ENCODE assay signal across 14 mouse cellular contexts in the genomic region with DNA sequence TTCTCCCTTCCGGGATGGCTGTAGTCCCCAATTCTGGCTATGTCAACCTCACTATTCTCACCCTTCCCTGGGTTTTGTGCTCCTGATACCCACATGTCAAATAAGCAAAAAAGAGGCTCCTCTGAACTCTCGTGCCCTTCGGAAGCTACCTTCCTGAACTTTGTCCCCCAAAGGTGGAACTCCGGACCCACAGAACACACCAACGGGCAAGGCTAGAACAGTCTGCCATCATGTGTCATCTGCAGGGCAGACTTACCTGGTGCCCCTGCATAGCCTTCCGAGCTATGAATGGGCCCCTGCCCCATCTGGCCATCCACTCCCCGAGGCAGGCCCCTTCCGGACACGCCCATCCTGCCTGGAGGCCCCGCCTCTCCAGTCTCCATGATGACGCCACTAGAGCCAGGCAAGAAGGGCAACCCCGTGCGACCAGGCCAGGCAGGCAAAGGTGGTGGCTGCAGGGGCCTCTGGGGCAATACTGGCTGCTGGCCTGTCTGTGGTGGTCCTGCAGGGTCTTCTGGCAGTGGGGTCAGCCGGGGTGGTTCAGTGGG. TPM values are rescaled to one million over a fixed set of nuclear protein-coding genes. Genes with fewer than 3 reads are reported as not detected.
DNase-seq lines count a peak whose midpoint lies in the region; ATAC-seq and TF ChIP-seq lines count a peak whose summit lies in the region.
"Had no signal": no experiment of that assay in that cellular context is flagged by ENCODE, and none has a peak within 500 bp of the region (broad histone marks: within the 10 kb centered on the region; RNA-seq: fewer than 3 reads in every experiment).

No protein-coding gene starts in this region.

- H3K36me3 ChIP-seq in erythroblast, embryonic 14.5 days (ENCODE audit: control insufficient read depth) = peaks cover 92% of the 10 kb centered on the region
- peaks cover 59% of the 10 kb centered on the region for H3K36me3 ChIP-seq in megakaryocyte, embryonic 14.5 days (replicated peaks; ENCODE audit: low read length)
- H3K36me3 ChIP-seq in liver, embryonic 11.5 days (ENCODE audit: control insufficient read depth, insufficient read depth, low read length) = peaks cover 3% of the 10 kb centered on the region; the same call in 1 of the 2 replicates

- peak overlapping the region; percentile 3 for H3K4me3 ChIP-seq in erythroblast, embryonic 14.5 days (replicated peaks)
- peak overlapping the region; percentile 90 for H3K4me3 ChIP-seq in megakaryocyte, embryonic 14.5 days (replicated peaks)
- no peak overlapping the region for H3K4me3 ChIP-seq in liver, embryonic 11.5 days (ENCODE audit: low read depth, low read length)
- H3K4me3 ChIP-seq in left cerebral cortex, adult 2 months = no peak overlapping the region
- H3K4me3 ChIP-seq: hindbrain, embryonic 12.5 days had no signal

- no peak for DNase-seq in liver, embryonic 11.5 days (ENCODE audit: low spot score)
- DNase-seq in left cerebral cortex, adult 2 months (ENCODE audit: extremely low spot score in 1 of 2, low spot score in 2 of 2) = no peak
- DNase-seq in kidney, adult 11 months = no peak
- no peak for DNase-seq in adrenal gland, adult 8-10 months
- DNase-seq: cerebellum, adult 8-10 months; gastrocnemius, postnatal 25 days; kidney, adult 2 months; right cerebral cortex, postnatal 25 days had no signal

- no peak overlapping the region; the same call in 1 of the 2 replicates for H3K9ac ChIP-seq in liver, embryonic 11.5 days (ENCODE audit: low read depth, low read length)
- H3K9ac ChIP-seq: hindbrain, embryonic 12.5 days had no signal

- peak overlapping the region; percentile 13; the same call in 1 of the 2 replicates for H3K27ac ChIP-seq in liver, embryonic 11.5 days (ENCODE audit: low read depth, low read length)
- H3K27ac ChIP-seq in left cerebral cortex, adult 2 months = no peak overlapping the region
- H3K27ac ChIP-seq: hindbrain, embryonic 12.5 days had no signal

- WGBS in liver, embryonic 11.5 days = 70% methylated on average over 14 of the region's 14 CpGs

- H3K27me3 ChIP-seq in erythroblast, embryonic 14.5 days (ENCODE audit: control insufficient read depth) = no peaks in the 10 kb centered on the region
- no peaks in the 10 kb centered on the region for H3K27me3 ChIP-seq in megakaryocyte, embryonic 14.5 days (replicated peaks)
- no peaks in the 10 kb centered on the region for H3K27me3 ChIP-seq in liver, embryonic 11.5 days (replicated peaks; ENCODE audit: control insufficient read depth, insufficient read depth, low read length)
- H3K27me3 ChIP-seq: hindbrain, embryonic 12.5 days had no signal

- peak overlapping the region; percentile 39 for H3K4me2 ChIP-seq in liver, embryonic 11.5 days
- H3K4me2 ChIP-seq: hindbrain, embryonic 12.5 days; midbrain, embryonic 11.5 days had no signal

- no peak for TF ChIP-seq CTCF in left cerebral cortex, adult 2 months (IDR thresholded peaks at IDR 0.05)

- H3K9me3 ChIP-seq in erythroblast, embryonic 14.5 days (ENCODE audit: control insufficient read depth, low read length) = no peaks in the 10 kb centered on the region
- H3K9me3 ChIP-seq in megakaryocyte, embryonic 14.5 days = no peaks in the 10 kb centered on the region
- H3K9me3 ChIP-seq in liver, embryonic 11.5 days (ENCODE audit: control insufficient read depth, low read length) = no peaks in the 10 kb centered on the region
- H3K9me3 ChIP-seq: hindbrain, embryonic 12.5 days had no signal

- intact Hi-C loops in left cerebral cortex, adult 2 months (cut with DNase I) = loop anchor here (5.0 kb wide), 1 partner anchor 51 kb away; no protein-coding TSS in a partner anchor

- peaks cover 95% of the 10 kb centered on the region for H3K4me1 ChIP-seq in erythroblast, embryonic 14.5 days (ENCODE audit: control insufficient read depth)
- H3K4me1 ChIP-seq in megakaryocyte, embryonic 14.5 days = peaks cover 100% of the 10 kb centered on the region
- H3K4me1 ChIP-seq in liver, embryonic 11.5 days (replicated peaks; ENCODE audit: control insufficient read depth, insufficient read depth, low read length) = peaks cover 50% of the 10 kb centered on the region

- ATAC-seq in erythroblast, adult 5-6 weeks (replicated peaks; ENCODE audit: low FRiP score, poor library complexity, severe bottlenecking) = no peak
- no peak for ATAC-seq in megakaryocyte, adult 5-6 weeks (ENCODE audit: poor library complexity, severe bottlenecking)
- peak; percentile 51 for ATAC-seq in liver, embryonic 11.5 days (replicated peaks; ENCODE audit: low FRiP score)

RNA-seq across cellular contexts. Expression of a gene that starts 55.6 kb away (rescaled TPM):
- 21.3 and 32.0 TPM in 2 replicates for polyA plus RNA-seq in erythroblast, embryonic 14.5 days (2012)
- 92.0 and 100 TPM in 2 replicates for total RNA-seq in erythroblast, adult 5-6 weeks (2015; ENCODE audit: low replicate concordance)
- 129 and 143 TPM in 2 replicates for total RNA-seq in erythroblast, adult 5-6 weeks (2017; ENCODE audit: low replicate concordance)
- polyA plus RNA-seq in megakaryocyte, embryonic 14.5 days (2012; ENCODE audit: insufficient read depth, low replicate concordance) = 133 and 271 TPM in 2 replicates
- 152 and 159 TPM in 2 replicates for total RNA-seq in megakaryocyte, adult 5-6 weeks (2015)
- 244 and 250 TPM in 2 replicates for total RNA-seq in megakaryocyte, adult 5-6 weeks (2017)
- polyA plus RNA-seq in liver, embryonic 11.5 days (2014; fragmentation: Nextera tagmentation; extraction: Ambion mirVana) = 31.3 and 33.4 TPM in 2 replicates
- total RNA-seq in left cerebral cortex, adult 2 months (2021) = 1 to 10 TPM; 1.7 to 2.0 TPM
- total RNA-seq in adrenal gland, adult 8-10 months (2022) = 1 to 10 TPM; 4.1 to 8.7 (median 5.4) TPM

Comparison
In these comparisons a context has a peak if more than half of its experiments do, and no peak if none do; other contexts are left out.
1. H3K4me3 ChIP-seq: peak in erythroblast, embryonic 14.5 days (single experiment) and megakaryocyte, embryonic 14.5 days (single experiment); none in liver, embryonic 11.5 days (single experiment) and left cerebral cortex, adult 2 months (single experiment).
2. RNA of a gene that starts 55.6 kb away (total RNA-seq): 152 to 250 TPM in megakaryocyte, adult 5-6 weeks and 92.0 to 143 TPM in erythroblast, adult 5-6 weeks; 4.1 to 8.7 TPM in adrenal gland, adult 8-10 months and 1.7 to 2.0 TPM in left cerebral cortex, adult 2 months; every median in the first group is over 4 times any median in the second.